In the genomic region with DNA sequence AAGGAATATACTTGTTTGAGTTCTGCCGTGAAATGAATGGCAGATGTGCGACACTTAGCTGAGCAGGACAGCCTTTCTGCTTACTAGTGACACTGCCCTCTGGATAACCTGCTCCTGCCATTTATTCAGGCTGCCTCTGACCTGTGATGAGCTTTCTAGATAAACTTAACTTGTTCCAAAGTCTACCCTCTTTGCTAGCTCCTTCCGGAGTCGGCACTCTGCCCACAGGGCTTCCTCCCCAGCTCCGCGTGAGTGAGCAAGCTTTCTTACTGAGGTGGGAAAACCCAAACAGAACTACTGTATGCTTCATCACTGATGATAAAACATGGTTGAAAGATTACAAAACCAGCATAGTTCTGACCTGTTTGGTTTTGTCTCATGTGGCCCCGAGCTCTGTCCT, we compare ENCODE assay signal across 15 mouse cellular contexts. TPM values are rescaled to one million over a fixed set of nuclear protein-coding genes. Genes with fewer than 3 reads are reported as not detected.
"Had no signal": no experiment of that assay in that cellular context is flagged by ENCODE, and none has a peak within 500 bp of the region (broad histone marks: within the 10 kb centered on the region; RNA-seq: fewer than 3 reads in every experiment).

No protein-coding gene starts in this region.

- H3K9ac ChIP-seq: liver, embryonic 13.5 days; liver, postnatal 0 days; lung, embryonic 15.5 days; midbrain, embryonic 12.5 days; neural tube, embryonic 15.5 days had no signal

- H3K4me2 ChIP-seq: liver, embryonic 13.5 days; lung, embryonic 15.5 days; midbrain, embryonic 12.5 days; neural tube, embryonic 15.5 days had no signal

- H3K4me1 ChIP-seq: limb, embryonic 10.5 days; liver, embryonic 13.5 days; lung, embryonic 15.5 days; midbrain, embryonic 12.5 days; neural tube, embryonic 15.5 days had no signal

- DNase-seq: liver, embryonic 13.5 days; liver, postnatal 0 days; lung, postnatal 14 days; thymus, postnatal 25 days had no signal

- H3K36me3 ChIP-seq: limb, embryonic 10.5 days; liver, embryonic 13.5 days; lung, embryonic 15.5 days; midbrain, embryonic 12.5 days; neural tube, embryonic 15.5 days had no signal

- H3K9me3 ChIP-seq: limb, embryonic 10.5 days; liver, embryonic 13.5 days; lung, embryonic 15.5 days; midbrain, embryonic 12.5 days; neural tube, embryonic 15.5 days had no signal

- H3K4me3 ChIP-seq: left cerebral cortex, adult 2 months; limb, embryonic 10.5 days; liver, embryonic 13.5 days; lung, embryonic 15.5 days; midbrain, embryonic 12.5 days; neural tube, embryonic 15.5 days had no signal

- ATAC-seq: inflammation-experienced regulatory T-cells, adult 6 months; intestine, postnatal 0 days; liver, postnatal 0 days; midbrain, embryonic 16.5 days had no signal

- H3K27ac ChIP-seq: left cerebral cortex, adult 2 months; limb, embryonic 10.5 days; liver, embryonic 13.5 days; lung, embryonic 15.5 days; macrophage; midbrain, embryonic 12.5 days; neural tube, embryonic 15.5 days; stomach, postnatal 0 days had no signal

- H3K27me3 ChIP-seq: liver, embryonic 13.5 days; lung, embryonic 15.5 days; midbrain, embryonic 12.5 days; neural tube, embryonic 15.5 days had no signal

RNA-seq across cellular contexts. Expression of a gene that starts 19.2 kb away (rescaled TPM):
- total RNA-seq: megakaryocyte-erythroid progenitor cell, adult 5-6 weeks had no signal
- polyA plus RNA-seq: inflammation-experienced regulatory T-cells, adult 6 months; limb, embryonic 10.5 days; liver, embryonic 13.5 days; liver, postnatal 0 days; lung, embryonic 15.5 days; macrophage had no signal
